ENCODE assay signal across 16 mouse cellular contexts in genomic region chr3:37968654-37969053, GRCm38 (mm10).
"Had no signal": no experiment of that assay in that cellular context is flagged by ENCODE, and none has a peak within 500 bp of the region (broad histone marks: within the 10 kb centered on the region; RNA-seq: fewer than 3 reads in every experiment).

No protein-coding gene starts in this region.

- H3K36me3 ChIP-seq: liver, embryonic 13.5 days; midbrain, embryonic 10.5 days; midbrain, embryonic 13.5 days; neural tube, embryonic 13.5 days had no signal

- H3K4me3 ChIP-seq: left cerebral cortex, adult 2 months; liver, embryonic 13.5 days; megakaryocyte, embryonic 14.5 days; midbrain, embryonic 10.5 days; midbrain, embryonic 13.5 days; myocyte; neural tube, embryonic 13.5 days had no signal

- H3K27me3 ChIP-seq: midbrain, embryonic 13.5 days; neural tube, embryonic 13.5 days had no signal

- H3K4me2 ChIP-seq: liver, embryonic 13.5 days; lung, embryonic 14.5 days; midbrain, embryonic 13.5 days; neural tube, embryonic 13.5 days had no signal

- H3K27ac ChIP-seq: kidney, postnatal 0 days; left cerebral cortex, adult 2 months; liver, embryonic 13.5 days; midbrain, embryonic 10.5 days; midbrain, embryonic 13.5 days; neural tube, embryonic 13.5 days had no signal

- H3K9me3 ChIP-seq: liver, embryonic 13.5 days; megakaryocyte, embryonic 14.5 days; midbrain, embryonic 10.5 days; midbrain, embryonic 13.5 days; neural tube, embryonic 13.5 days had no signal

- H3K4me1 ChIP-seq: liver, embryonic 13.5 days; midbrain, embryonic 10.5 days; midbrain, embryonic 13.5 days; neural tube, embryonic 13.5 days had no signal

- DNase-seq: kidney, adult 18-20 months; kidney, postnatal 25 days; layer of hippocampus, postnatal 36 days; liver, embryonic 13.5 days; lung, embryonic 14.5 days; lung, postnatal 10 days; lung, postnatal 36 days; thymus, postnatal 25 days had no signal

- ATAC-seq: midbrain, embryonic 13.5 days; midbrain, embryonic 16.5 days had no signal

- H3K9ac ChIP-seq: liver, embryonic 13.5 days; lung, embryonic 14.5 days; midbrain, embryonic 13.5 days; neural tube, embryonic 13.5 days had no signal
